Mouse (Mus musculus): ENCODE results near the gene Vdac1. TPM values are rescaled to one million over a fixed set of nuclear protein-coding genes. Genes with fewer than 3 reads are reported as not detected.

Vdac1 gene
- polyA plus RNA-seq (2015; fragmentation: Nextera tagmentation; extraction: Ambion mirVana), result 153 and 175 TPM in 2 replicates

GRCm38 (mm10) chr11:52360471-52361277, at the start of gene Vdac1:
TSS of gene Vdac1 (plus strand) at chr11:52360860.
- peak within 1 kb of the TSS; percentile 96 for H3K4me2 ChIP-seq
- H3K4me3 ChIP-seq (replicated peaks), result peak within 1 kb of the TSS; percentile 96
- H3K36me3 ChIP-seq, result no peaks in the 10 kb centered on the region; the same call in 1 of the 2 replicates
- H3K4me1 ChIP-seq (replicated peaks), result peaks cover 61% of the 10 kb centered on the region
- H3K9me3 ChIP-seq (replicated peaks), result no peaks in the 10 kb centered on the region
- DNase-seq (peak; percentile 81), ATAC-seq (ENCODE audit: low read depth) (peak; percentile 88)
- H3K27me3 ChIP-seq, result no peaks in the 10 kb centered on the region
- WGBS (ENCODE audit: insufficient replicate concordance), result under 1% methylated on average over 84 of the region's 84 CpGs
- peak within 1 kb of the TSS; percentile 97 for H3K9ac ChIP-seq
- H3K27ac ChIP-seq, result peak within 1 kb of the TSS; percentile 95

GRCm38 (mm10) chr11:52314102-52314793, 46.4 kb upstream of the Vdac1 start:
- no peak for DNase-seq
- H3K9me3 ChIP-seq (replicated peaks), result no peaks in the 10 kb centered on the region
- ATAC-seq (ENCODE audit: low read depth), result no peak
- H3K9ac ChIP-seq, result no peak overlapping the region
- H3K27ac ChIP-seq, result no peak overlapping the region
- H3K4me1 ChIP-seq (replicated peaks), result no peaks in the 10 kb centered on the region
- no peaks in the 10 kb centered on the region for H3K36me3 ChIP-seq
- H3K4me3 ChIP-seq (replicated peaks), result no peak overlapping the region
- WGBS (ENCODE audit: insufficient replicate concordance), result 13% methylated on average over 26 of the region's 26 CpGs
- peaks cover 25% of the 10 kb centered on the region for H3K27me3 ChIP-seq
- no peak overlapping the region for H3K4me2 ChIP-seq

GRCm38 (mm10) chr11:52318445-52318844, 42.2 kb upstream of the Vdac1 start:
- H3K36me3 ChIP-seq, result no peaks in the 10 kb centered on the region
- no peak overlapping the region for H3K4me2 ChIP-seq
- DNase-seq, result no peak
- WGBS (ENCODE audit: insufficient replicate concordance), result 20% methylated on average over 13 of the region's 13 CpGs
- H3K4me1 ChIP-seq (replicated peaks), result no peaks in the 10 kb centered on the region
- H3K4me3 ChIP-seq (replicated peaks), result no peak overlapping the region
- no peak overlapping the region for H3K27ac ChIP-seq
- H3K9ac ChIP-seq, result no peak overlapping the region
- ATAC-seq (ENCODE audit: low read depth), result no peak
- H3K9me3 ChIP-seq (replicated peaks), result no peaks in the 10 kb centered on the region
- H3K27me3 ChIP-seq, result peaks cover 21% of the 10 kb centered on the region

- no peak for ATAC-seq (ENCODE audit: low read depth)
- no peaks in the 10 kb centered on the region for H3K4me1 ChIP-seq (replicated peaks)
- H3K9ac ChIP-seq, result no peak overlapping the region
- H3K9me3 ChIP-seq (replicated peaks), result no peaks in the 10 kb centered on the region
- no peak overlapping the region for H3K4me3 ChIP-seq (replicated peaks)
- H3K4me2 ChIP-seq, result no peak overlapping the region
- 49% methylated on average over 4 of the region's 4 CpGs for WGBS (ENCODE audit: insufficient replicate concordance)
- no peak for DNase-seq
- no peaks in the 10 kb centered on the region for H3K36me3 ChIP-seq
- no peak overlapping the region for H3K27ac ChIP-seq
- peaks cover 8% of the 10 kb centered on the region for H3K27me3 ChIP-seq
These were observed 41.0 kb upstream of the Vdac1 start for GRCm38 (mm10) chr11:52319664-52320063.

- Histone ChIP-seq H3K4me1 (replicated peaks) (no peaks in the 10 kb centered on the region), H3K4me2 (no peak overlapping the region), H3K36me3 (no peaks in the 10 kb centered on the region), H3K9me3 (replicated peaks) (no peaks in the 10 kb centered on the region), H3K9ac (no peak overlapping the region), H3K27me3 (no peaks in the 10 kb centered on the region; the same call in 1 of the 2 replicates), H3K4me3 (replicated peaks) (no peak overlapping the region), H3K27ac (no peak overlapping the region)
- no peak for ATAC-seq (ENCODE audit: low read depth)
- WGBS (ENCODE audit: insufficient replicate concordance), result 54% methylated on average over 4 of the region's 4 CpGs
- no peak for DNase-seq
These were observed 40.1 kb upstream of the Vdac1 start for GRCm38 (mm10) chr11:52320529-52320928.

GRCm38 (mm10) chr11:52321540-52321939, 39.1 kb upstream of the Vdac1 start:
- no peak overlapping the region for H3K27ac ChIP-seq
- no peak for DNase-seq
- no peak overlapping the region for H3K4me3 ChIP-seq (replicated peaks)
- ATAC-seq (ENCODE audit: low read depth), result no peak
- H3K9ac ChIP-seq, result no peak overlapping the region
- 57% methylated on average over 3 of the region's 3 CpGs for WGBS (ENCODE audit: insufficient replicate concordance)
- no peaks in the 10 kb centered on the region; the same call in 1 of the 2 replicates for H3K27me3 ChIP-seq
- H3K4me2 ChIP-seq, result no peak overlapping the region
- no peaks in the 10 kb centered on the region for H3K4me1 ChIP-seq (replicated peaks)
- H3K9me3 ChIP-seq (replicated peaks), result no peaks in the 10 kb centered on the region
- H3K36me3 ChIP-seq, result no peaks in the 10 kb centered on the region

- no peaks in the 10 kb centered on the region; the same call in 1 of the 2 replicates for H3K27me3 ChIP-seq
- no peaks in the 10 kb centered on the region for H3K4me1 ChIP-seq (replicated peaks)
- WGBS (ENCODE audit: insufficient replicate concordance), result 57% methylated on average over 23 of the region's 23 CpGs
- H3K27ac ChIP-seq, result no peak overlapping the region
- no peak for ATAC-seq (ENCODE audit: low read depth)
- H3K36me3 ChIP-seq, result no peaks in the 10 kb centered on the region
- no peak overlapping the region for H3K4me3 ChIP-seq (replicated peaks)
- no peak overlapping the region for H3K9ac ChIP-seq
- no peak overlapping the region for H3K4me2 ChIP-seq
- DNase-seq, result no peak
- H3K9me3 ChIP-seq (replicated peaks), result no peaks in the 10 kb centered on the region
These were observed 36.0 kb upstream of the Vdac1 start for GRCm38 (mm10) chr11:52324442-52325367.

GRCm38 (mm10) chr11:52327313-52327712, 33.3 kb upstream of the Vdac1 start:
- no peak for ATAC-seq (ENCODE audit: low read depth)
- H3K27me3 ChIP-seq, result no peaks in the 10 kb centered on the region; the same call in 1 of the 2 replicates

GRCm38 (mm10) chr11:52332421-52333118, 28.1 kb upstream of the Vdac1 start:
- DNase-seq, result no peak
- no peak for ATAC-seq (ENCODE audit: low read depth)
- no peak overlapping the region for H3K4me2 ChIP-seq

More at GRCm38 (mm10) chr11:52327313-52327712, 33.3 kb upstream of the Vdac1 start:
- no peaks in the 10 kb centered on the region for H3K4me1 ChIP-seq (replicated peaks)
- H3K9me3 ChIP-seq (replicated peaks), result no peaks in the 10 kb centered on the region
- no peak overlapping the region for H3K4me2 ChIP-seq
- no peak overlapping the region for H3K9ac ChIP-seq
- no peak for DNase-seq
- H3K36me3 ChIP-seq, result no peaks in the 10 kb centered on the region
- 53% methylated on average over 3 of the region's 3 CpGs for WGBS (ENCODE audit: insufficient replicate concordance)
- no peak overlapping the region for H3K4me3 ChIP-seq (replicated peaks)
- no peak overlapping the region for H3K27ac ChIP-seq

GRCm38 (mm10) chr11:52333616-52334015, 27.0 kb upstream of the Vdac1 start:
- no peak for ATAC-seq (ENCODE audit: low read depth)

More at GRCm38 (mm10) chr11:52332421-52333118, 28.1 kb upstream of the Vdac1 start:
- Histone ChIP-seq H3K4me1 (replicated peaks) (no peaks in the 10 kb centered on the region), H3K36me3 (no peaks in the 10 kb centered on the region), H3K9ac (no peak overlapping the region), H3K27ac (no peak overlapping the region), H3K27me3 (no peaks in the 10 kb centered on the region), H3K9me3 (replicated peaks) (no peaks in the 10 kb centered on the region), H3K4me3 (replicated peaks) (no peak overlapping the region)
- 59% methylated on average over 16 of the region's 16 CpGs for WGBS (ENCODE audit: insufficient replicate concordance)

More at GRCm38 (mm10) chr11:52333616-52334015, 27.0 kb upstream of the Vdac1 start:
- Histone ChIP-seq H3K9me3 (replicated peaks) (no peaks in the 10 kb centered on the region), H3K27me3 (0 out of 2 replicates have a peak, but pooled peaks cover 3% of the 10 kb centered on the region), H3K4me2 (no peak overlapping the region), H3K4me3 (replicated peaks) (no peak overlapping the region), H3K9ac (no peak overlapping the region), H3K36me3 (no peaks in the 10 kb centered on the region), H3K4me1 (replicated peaks) (no peaks in the 10 kb centered on the region; the same call in 1 of the 2 replicates), H3K27ac (no peak overlapping the region)
- 79% methylated on average over 13 of the region's 13 CpGs for WGBS (ENCODE audit: insufficient replicate concordance)
- DNase-seq, result no peak
